14 mouse cellular contexts compared by ENCODE assay signal in the genomic region with DNA sequence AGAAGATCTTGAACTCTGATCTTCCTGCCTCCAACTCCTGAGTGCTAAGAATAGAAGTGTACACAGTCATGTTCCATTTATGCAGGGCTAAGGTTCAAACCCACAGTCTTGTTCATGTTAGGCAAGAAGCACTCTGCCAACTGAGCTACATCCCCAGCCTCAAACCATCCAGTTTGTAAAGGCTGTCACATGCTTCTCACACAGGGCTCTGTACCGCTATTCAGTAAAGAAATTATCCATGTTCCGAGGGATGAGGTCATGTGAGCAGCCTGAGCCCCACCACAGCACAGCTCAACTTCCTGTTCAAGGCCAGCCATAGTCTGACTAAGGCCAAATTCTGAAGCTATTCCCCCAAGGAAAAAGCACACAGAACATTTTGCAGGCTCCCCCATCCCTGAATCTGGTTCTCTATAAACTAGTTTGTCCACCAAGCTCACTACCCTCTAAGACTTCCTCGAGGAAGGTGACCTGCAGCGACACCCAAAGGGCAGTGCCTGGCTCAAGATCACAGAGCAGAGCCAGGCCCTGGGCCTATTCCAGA. TPM values are rescaled to one million over a fixed set of nuclear protein-coding genes. Genes with fewer than 3 reads are reported as not detected.
DNase-seq lines count a peak whose midpoint lies in the region; ATAC-seq and TF ChIP-seq lines count a peak whose summit lies in the region.
"Had no signal": no experiment of that assay in that cellular context is flagged by ENCODE, and none has a peak within 500 bp of the region (broad histone marks: within the 10 kb centered on the region; RNA-seq: fewer than 3 reads in every experiment).

No protein-coding gene starts in this region.

- no peak for TF ChIP-seq POLR2A in bone marrow, adult 2 months (IDR thresholded peaks at IDR 0.05; ENCODE audit: borderline replicate concordance, control insufficient read depth, low read depth, low read length)

- no peak for ATAC-seq in embryonic facial prominence, embryonic 14.5 days (ENCODE audit: low read depth)
- no peak for ATAC-seq in kidney, postnatal 0 days (replicated peaks; ENCODE audit: low FRiP score, low read depth)
- ATAC-seq in kidney, embryonic 14.5 days (ENCODE audit: low FRiP score, low TSS enrichment), result no peak

- H3K9ac ChIP-seq in embryonic facial prominence, embryonic 14.5 days (ENCODE audit: low read depth, low read length), result no peak overlapping the region
- H3K9ac ChIP-seq in kidney, postnatal 0 days (ENCODE audit: low read depth, low read length), result no peak overlapping the region
- no peak overlapping the region for H3K9ac ChIP-seq in kidney, embryonic 14.5 days (ENCODE audit: low read depth, low read length)
- H3K9ac ChIP-seq: liver, embryonic 15.5 days had no signal

- no peak for TF ChIP-seq CTCF in kidney, postnatal 0 days (IDR thresholded peaks at IDR 0.05; ENCODE audit: low read depth)
- TF ChIP-seq CTCF in bone marrow, adult 2 months (IDR thresholded peaks at IDR 0.05; ENCODE audit: control insufficient read depth, insufficient read depth, low read length), result peak; percentile 8; the same call in 1 of the 2 replicates

- no peak overlapping the region for H3K4me3 ChIP-seq in embryonic facial prominence, embryonic 14.5 days (ENCODE audit: low read depth, low read length)
- H3K4me3 ChIP-seq in embryonic facial prominence, embryonic 10.5 days, result no peak overlapping the region
- no peak overlapping the region for H3K4me3 ChIP-seq in kidney, postnatal 0 days (replicated peaks; ENCODE audit: low read depth, low read length)
- no peak overlapping the region for H3K4me3 ChIP-seq in kidney, embryonic 14.5 days (ENCODE audit: low read length)
- no peak overlapping the region for H3K4me3 ChIP-seq in bone marrow, adult 2 months (replicated peaks; ENCODE audit: control insufficient read depth, low read depth, low read length)
- H3K4me3 ChIP-seq: liver, embryonic 15.5 days had no signal

- 59% methylated on average over 4 of the region's 4 CpGs for WGBS in embryonic facial prominence, embryonic 14.5 days
- 60% methylated on average over 4 of the region's 4 CpGs for WGBS in embryonic facial prominence, embryonic 10.5 days
- WGBS in kidney, postnatal 0 days, result 40% methylated on average over 4 of the region's 4 CpGs
- WGBS in kidney, embryonic 14.5 days, result 61% methylated on average over 4 of the region's 4 CpGs
- 23% methylated on average over 4 of the region's 4 CpGs for WGBS in bone marrow, adult 2 months

- H3K4me2 ChIP-seq in embryonic facial prominence, embryonic 14.5 days (ENCODE audit: low read depth, low read length), result no peak overlapping the region
- no peak overlapping the region for H3K4me2 ChIP-seq in kidney, postnatal 0 days (ENCODE audit: low read length)
- H3K4me2 ChIP-seq in kidney, embryonic 14.5 days (replicated peaks; ENCODE audit: low read depth, low read length), result no peak overlapping the region
- H3K4me2 ChIP-seq: liver, embryonic 15.5 days had no signal

- peak; percentile 24 for DNase-seq in embryonic facial prominence, embryonic 14.5 days (ENCODE audit: low spot score)
- DNase-seq in embryonic facial prominence, embryonic 10.5 days (ENCODE audit: low spot score), result no peak
- peak; percentile 14 for DNase-seq in kidney, postnatal 0 days (ENCODE audit: low spot score)
- peak; percentile 27 for DNase-seq in heart, postnatal 4 days
- DNase-seq in urinary bladder, postnatal 4 days (ENCODE audit: low spot score in 2 of 2), result no peak
- DNase-seq in cerebellum, adult 9-10 months, result no peak
- DNase-seq: kidney, postnatal 14 days; layer of hippocampus, postnatal 36 days; left cerebral cortex, postnatal 4 days; lung, postnatal 4 days; right cerebral cortex, adult 18-20 months had no signal

- peaks cover 12% of the 10 kb centered on the region; the same call in 1 of the 2 replicates for H3K4me1 ChIP-seq in embryonic facial prominence, embryonic 14.5 days (ENCODE audit: control insufficient read depth, insufficient read depth, low read length)
- H3K4me1 ChIP-seq in embryonic facial prominence, embryonic 10.5 days, result peaks cover 21% of the 10 kb centered on the region
- no peaks in the 10 kb centered on the region for H3K4me1 ChIP-seq in kidney, postnatal 0 days (replicated peaks; ENCODE audit: insufficient read depth, low read length)
- no peaks in the 10 kb centered on the region for H3K4me1 ChIP-seq in kidney, embryonic 14.5 days (ENCODE audit: control insufficient read depth, insufficient read depth, low read length)
- no peaks in the 10 kb centered on the region; the same call in 1 of the 2 replicates for H3K4me1 ChIP-seq in bone marrow, adult 2 months (ENCODE audit: control insufficient read depth, insufficient read depth, low read length)
- H3K4me1 ChIP-seq: liver, embryonic 15.5 days had no signal

- no peaks in the 10 kb centered on the region for H3K27me3 ChIP-seq in embryonic facial prominence, embryonic 14.5 days (replicated peaks; ENCODE audit: control insufficient read depth, insufficient read depth, low read length)
- no peaks in the 10 kb centered on the region; the same call in 1 of the 2 replicates for H3K27me3 ChIP-seq in embryonic facial prominence, embryonic 10.5 days (replicated peaks; ENCODE audit: low read depth, poor library complexity, severe bottlenecking)
- H3K27me3 ChIP-seq in kidney, postnatal 0 days (ENCODE audit: insufficient read depth, low read length), result no peaks in the 10 kb centered on the region
- H3K27me3 ChIP-seq in kidney, embryonic 14.5 days (ENCODE audit: control insufficient read depth, insufficient read depth, low read length), result no peaks in the 10 kb centered on the region
- H3K27me3 ChIP-seq: liver, embryonic 15.5 days had no signal

- H3K27ac ChIP-seq in embryonic facial prominence, embryonic 14.5 days (replicated peaks; ENCODE audit: low read depth, low read length), result no peak overlapping the region
- no peak overlapping the region for H3K27ac ChIP-seq in embryonic facial prominence, embryonic 10.5 days (replicated peaks)
- H3K27ac ChIP-seq in kidney, postnatal 0 days, result no peak overlapping the region
- no peak overlapping the region for H3K27ac ChIP-seq in kidney, embryonic 14.5 days (ENCODE audit: low read depth, low read length)
- no peak overlapping the region for H3K27ac ChIP-seq in bone marrow, adult 2 months (ENCODE audit: control insufficient read depth, insufficient read depth, low read depth, low read length, poor library complexity)
- H3K27ac ChIP-seq: liver, embryonic 15.5 days had no signal

- peaks cover 26% of the 10 kb centered on the region; the same call in 1 of the 2 replicates for H3K36me3 ChIP-seq in embryonic facial prominence, embryonic 14.5 days (ENCODE audit: control insufficient read depth, insufficient read depth, low read length)
- H3K36me3 ChIP-seq in embryonic facial prominence, embryonic 10.5 days (replicated peaks), result peaks cover 30% of the 10 kb centered on the region
- H3K36me3 ChIP-seq in kidney, postnatal 0 days (ENCODE audit: insufficient read depth, low read length), result 0 out of 2 replicates have a peak, but pooled peaks cover 10% of the 10 kb centered on the region
- peaks cover 18% of the 10 kb centered on the region; the same call in 1 of the 2 replicates for H3K36me3 ChIP-seq in kidney, embryonic 14.5 days (ENCODE audit: control insufficient read depth, insufficient read depth, low read length)
- H3K36me3 ChIP-seq: liver, embryonic 15.5 days had no signal

- no peaks in the 10 kb centered on the region for H3K9me3 ChIP-seq in embryonic facial prominence, embryonic 14.5 days (ENCODE audit: control insufficient read depth, low read length)
- H3K9me3 ChIP-seq in embryonic facial prominence, embryonic 10.5 days, result no peaks in the 10 kb centered on the region
- no peaks in the 10 kb centered on the region for H3K9me3 ChIP-seq in kidney, postnatal 0 days (replicated peaks; ENCODE audit: low read length)
- H3K9me3 ChIP-seq in kidney, embryonic 14.5 days (ENCODE audit: control insufficient read depth, low read length), result no peaks in the 10 kb centered on the region
- H3K9me3 ChIP-seq: liver, embryonic 15.5 days had no signal

RNA-seq across cellular contexts. Expression of a gene that starts 33.3 kb away (rescaled TPM):
- polyA plus RNA-seq in embryonic facial prominence, embryonic 14.5 days (2014; fragmentation: Nextera tagmentation; extraction: Ambion mirVana), result 56.1 and 61.1 TPM in 2 replicates
- polyA plus RNA-seq in embryonic facial prominence, embryonic 10.5 days (2016; fragmentation: Nextera tagmentation; extraction: Ambion mirVana), result 47.8 and 49.7 TPM in 2 replicates
- polyA plus RNA-seq in kidney, postnatal 0 days (2015; fragmentation: Nextera tagmentation; extraction: Ambion mirVana), result 23.9 and 27.9 TPM in 2 replicates
- 25.3 and 45.4 TPM in 2 replicates for polyA plus RNA-seq in kidney, embryonic 14.5 days (2014; fragmentation: Nextera tagmentation; extraction: Ambion mirVana)
- 0.88 and 5.0 TPM in 2 replicates for polyA plus RNA-seq in bone marrow, adult 2 months (2011; ENCODE audit: insufficient read depth, insufficient read length, low replicate concordance, missing spikeins)
- 10 to 100 TPM; 35.9 to 39.8 TPM for total RNA-seq in heart, postnatal 4 days (2021)

RNA-seq across cellular contexts. Expression of a gene that starts 33.5 kb away (rescaled TPM):
- polyA plus RNA-seq in embryonic facial prominence, embryonic 14.5 days (2014; fragmentation: Nextera tagmentation; extraction: Ambion mirVana), result 4.9 and 5.0 TPM in 2 replicates
- 0.85 and 1.1 TPM in 2 replicates for polyA plus RNA-seq in embryonic facial prominence, embryonic 10.5 days (2016; fragmentation: Nextera tagmentation; extraction: Ambion mirVana)
- 0.89 and 1.4 TPM in 2 replicates for polyA plus RNA-seq in kidney, postnatal 0 days (2015; fragmentation: Nextera tagmentation; extraction: Ambion mirVana)
- polyA plus RNA-seq in kidney, embryonic 14.5 days (2014; fragmentation: Nextera tagmentation; extraction: Ambion mirVana), result 3.0 and 4.0 TPM in 2 replicates
- not detected in 2 replicates for polyA plus RNA-seq in bone marrow, adult 2 months (2011; ENCODE audit: insufficient read depth, insufficient read length, low replicate concordance, missing spikeins)
- total RNA-seq in heart, postnatal 4 days (2021), result 10 to 100 TPM; 10.9 to 12.6 TPM
- polyA plus RNA-seq: liver, embryonic 15.5 days had no signal

Comparison
In these comparisons a context has a peak if more than half of its experiments do, and no peak if none do; other contexts are left out.
1. DNase-seq: peak in embryonic facial prominence, embryonic 14.5 days (single experiment), kidney, postnatal 0 days (single experiment) and heart, postnatal 4 days (single experiment); none in embryonic facial prominence, embryonic 10.5 days (single experiment), urinary bladder, postnatal 4 days (0 of 2) and cerebellum, adult 9-10 months (single experiment).